Mouse (Mus musculus): ENCODE measurements at regions not wholly inside any gene's neighbourhood (a gene's known extent, or its start where the extent isn't known, plus 50 kb on each side); places are given as distances from the start of the nearest gene placed in this dataset.

DNA sequence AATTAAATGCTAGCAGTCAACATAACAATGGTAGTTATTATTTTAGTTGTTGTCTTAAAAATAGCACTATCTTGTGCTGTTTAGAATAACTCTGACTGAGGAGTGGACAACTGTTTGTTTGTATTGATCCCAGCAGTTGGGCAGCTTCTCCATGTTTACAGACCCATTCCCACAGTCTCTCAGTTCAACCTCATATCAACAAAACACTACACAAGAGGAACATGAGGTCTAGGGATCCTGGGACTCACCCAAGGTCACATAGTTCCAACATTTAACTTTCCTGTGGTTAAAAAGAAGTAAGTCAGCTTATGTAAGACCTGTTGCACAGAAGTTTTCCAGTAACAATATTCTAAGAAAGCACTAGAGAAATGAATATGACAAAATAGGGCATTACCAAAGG lies 203.0 kb upstream of the Usp24 start:
- DNase-seq (ENCODE audit: low spot score) = no peak

DNA sequence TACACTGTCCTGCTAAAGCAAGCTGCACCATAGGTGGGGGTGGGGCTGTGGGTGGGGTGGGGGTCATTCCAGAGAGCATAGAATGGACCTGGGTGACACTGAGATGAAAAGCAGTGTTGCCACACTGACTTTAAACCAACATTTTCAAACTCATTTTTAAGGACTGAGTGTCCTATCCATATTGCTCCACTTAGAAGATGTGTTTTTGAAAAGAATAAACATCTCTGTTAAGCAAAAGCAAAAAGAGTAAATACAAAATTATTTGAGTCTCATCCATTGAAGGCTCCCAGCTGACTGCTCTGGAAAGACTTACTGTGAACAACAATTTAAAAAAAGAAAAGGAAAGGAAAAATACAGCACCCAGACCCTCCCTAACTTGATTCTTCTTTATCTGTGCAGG lies 202.3 kb upstream of the Usp24 start:
- no peak for DNase-seq (ENCODE audit: low spot score)

DNA sequence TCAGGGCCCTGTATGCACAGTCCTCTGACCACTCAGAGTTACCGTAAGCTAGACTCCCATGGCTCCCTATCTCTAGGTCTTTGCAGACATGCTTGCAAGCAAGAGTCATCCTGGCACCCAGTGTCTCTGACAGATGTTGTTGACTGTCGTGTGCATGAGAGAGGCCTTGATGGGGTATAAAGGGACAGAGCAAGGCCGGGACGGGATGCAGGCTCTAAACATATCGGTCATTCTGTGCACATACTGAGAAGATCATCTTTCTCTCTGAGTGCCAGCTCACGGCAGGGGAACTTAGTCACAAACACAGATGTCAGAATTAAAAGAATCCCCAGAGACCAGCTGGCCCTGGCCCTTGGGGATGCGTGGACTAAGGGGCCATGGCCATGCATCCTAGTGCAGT lies 199.4 kb upstream of the Usp24 start:
- DNase-seq (ENCODE audit: low spot score) = no peak

DNA sequence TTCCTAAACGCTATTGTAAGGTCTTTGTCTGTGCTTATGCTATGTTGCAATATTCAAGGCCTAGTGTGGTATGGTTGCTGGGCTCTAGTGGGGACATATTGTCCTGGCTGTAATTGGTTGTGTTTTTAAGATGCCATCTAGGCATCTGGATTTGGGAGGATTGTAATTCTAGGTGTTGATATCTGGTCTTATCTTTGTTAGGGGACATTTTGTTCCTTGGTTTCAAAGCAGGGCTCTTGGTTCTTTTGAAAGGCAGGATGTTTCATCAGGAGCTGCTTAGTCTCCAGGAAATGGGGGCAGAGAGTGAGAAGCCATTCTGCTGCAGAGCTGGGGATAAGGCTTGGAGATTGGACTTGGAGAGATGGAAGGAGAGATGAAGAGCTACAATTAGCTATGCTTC lies 194.7 kb upstream of the Usp24 start:
- DNase-seq (ENCODE audit: low spot score) = no peak

DNA sequence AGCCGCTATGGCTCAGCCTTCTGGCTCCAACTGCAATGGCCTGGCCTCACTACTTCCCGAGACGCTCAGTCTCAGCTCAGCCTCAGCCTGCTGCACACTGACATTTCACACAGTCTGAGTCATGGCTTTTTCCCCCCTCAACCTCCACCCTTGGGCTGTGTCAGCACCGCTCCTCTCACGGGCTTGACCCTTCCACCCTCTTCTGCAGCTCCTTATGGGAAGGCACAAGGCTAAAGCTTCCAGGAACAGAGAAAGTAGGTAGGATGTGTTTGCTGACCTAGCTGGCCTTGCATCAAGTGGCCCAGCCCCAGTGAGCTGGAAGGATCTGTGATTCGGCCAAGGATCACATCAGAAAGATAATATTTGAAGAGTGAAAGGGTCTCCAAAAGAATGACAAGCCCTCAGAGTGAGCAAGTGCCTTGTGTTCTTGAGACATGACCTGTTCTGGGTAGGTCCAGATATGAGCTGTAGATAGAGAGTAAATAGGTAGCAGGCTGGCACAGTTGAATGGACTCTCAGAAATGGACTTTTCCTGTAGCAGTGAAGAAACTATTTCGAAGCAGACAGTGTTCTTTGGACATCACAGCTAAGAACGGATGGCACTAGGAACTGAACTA lies 192.9 kb upstream of the Usp24 start:
- no peak for DNase-seq (ENCODE audit: low spot score)

DNA sequence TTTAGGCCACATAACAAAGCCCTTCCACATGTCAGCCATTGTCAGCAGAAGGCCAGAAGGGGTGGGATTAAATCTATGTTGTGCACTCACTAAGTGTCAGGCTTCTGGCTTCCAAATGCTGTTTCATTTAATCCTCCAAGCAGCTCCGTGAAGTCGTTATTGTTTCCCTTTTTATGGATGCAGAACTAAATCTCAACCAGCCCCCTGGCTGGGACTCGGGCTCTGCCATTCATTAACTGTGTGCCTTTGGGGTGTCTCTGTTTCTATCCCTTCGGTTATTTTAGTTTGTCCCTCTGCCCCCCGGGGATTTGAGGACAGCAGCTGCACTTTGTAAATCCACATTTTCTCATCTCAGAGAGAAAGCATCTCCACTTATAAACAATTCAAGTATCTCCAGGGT lies 188.8 kb upstream of the Usp24 start:
- DNase-seq (ENCODE audit: low spot score) = no peak

DNA sequence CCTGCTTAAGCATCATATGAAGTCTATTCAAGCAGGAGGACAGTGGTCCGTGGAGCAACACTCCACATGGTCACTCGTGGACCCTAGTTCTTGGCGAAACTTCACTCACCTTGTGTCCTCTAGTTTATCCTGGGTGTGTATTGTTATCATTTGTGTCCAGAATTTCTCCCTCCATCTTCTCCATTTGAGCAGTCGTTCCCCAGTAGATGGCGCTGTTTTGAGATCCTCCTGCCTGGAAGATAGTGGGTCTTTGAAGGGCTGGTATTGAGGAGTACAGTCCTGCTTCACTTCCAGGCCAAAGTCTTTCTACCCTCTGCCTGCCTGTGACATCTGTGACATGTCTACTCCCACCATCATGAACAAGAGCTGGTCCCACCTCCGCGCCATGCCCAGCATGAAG lies 188.4 kb upstream of the Usp24 start:
- no peak for DNase-seq (ENCODE audit: low spot score)

DNA sequence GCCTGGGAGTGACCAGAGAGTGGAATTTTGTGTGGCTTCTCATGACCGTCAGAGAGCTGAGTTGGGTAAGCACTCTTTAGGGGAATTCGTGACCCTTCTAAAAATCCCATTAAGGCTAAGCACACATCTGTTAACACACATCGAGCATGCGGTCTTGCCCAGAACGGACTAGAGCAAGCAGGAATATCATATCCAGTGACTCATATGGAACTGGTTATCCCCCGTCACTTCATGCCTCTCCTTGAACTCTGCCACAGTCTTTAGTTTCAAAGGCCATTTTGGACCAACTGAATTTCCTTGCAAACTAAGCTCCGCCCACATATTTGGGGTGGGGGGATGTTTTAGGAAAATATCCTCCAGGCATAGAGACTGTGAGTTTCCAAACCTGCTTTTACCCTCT lies 186.7 kb upstream of the Usp24 start:
- no peak for DNase-seq (ENCODE audit: low spot score)

DNA sequence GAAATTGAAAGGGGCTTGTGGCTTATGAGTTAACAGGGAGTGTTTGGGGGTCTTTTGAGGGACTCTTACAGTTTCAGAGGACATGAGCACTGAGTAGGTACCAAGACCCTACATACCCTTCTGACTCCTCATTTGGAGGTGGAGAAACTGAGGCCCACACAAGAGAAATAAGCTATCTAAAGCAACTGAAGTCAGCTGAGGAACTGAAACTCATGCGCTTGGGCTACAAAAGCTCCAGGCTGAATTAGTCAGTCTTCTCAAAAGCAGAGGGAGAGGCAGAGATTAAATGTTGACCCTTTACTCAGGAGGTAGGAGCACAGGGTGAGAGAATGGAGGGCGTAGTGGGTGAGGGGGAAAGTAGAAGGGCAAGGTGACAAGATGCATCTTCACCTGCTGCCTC lies 186.2 kb upstream of the Usp24 start:
- no peak for DNase-seq (ENCODE audit: low spot score)

DNA sequence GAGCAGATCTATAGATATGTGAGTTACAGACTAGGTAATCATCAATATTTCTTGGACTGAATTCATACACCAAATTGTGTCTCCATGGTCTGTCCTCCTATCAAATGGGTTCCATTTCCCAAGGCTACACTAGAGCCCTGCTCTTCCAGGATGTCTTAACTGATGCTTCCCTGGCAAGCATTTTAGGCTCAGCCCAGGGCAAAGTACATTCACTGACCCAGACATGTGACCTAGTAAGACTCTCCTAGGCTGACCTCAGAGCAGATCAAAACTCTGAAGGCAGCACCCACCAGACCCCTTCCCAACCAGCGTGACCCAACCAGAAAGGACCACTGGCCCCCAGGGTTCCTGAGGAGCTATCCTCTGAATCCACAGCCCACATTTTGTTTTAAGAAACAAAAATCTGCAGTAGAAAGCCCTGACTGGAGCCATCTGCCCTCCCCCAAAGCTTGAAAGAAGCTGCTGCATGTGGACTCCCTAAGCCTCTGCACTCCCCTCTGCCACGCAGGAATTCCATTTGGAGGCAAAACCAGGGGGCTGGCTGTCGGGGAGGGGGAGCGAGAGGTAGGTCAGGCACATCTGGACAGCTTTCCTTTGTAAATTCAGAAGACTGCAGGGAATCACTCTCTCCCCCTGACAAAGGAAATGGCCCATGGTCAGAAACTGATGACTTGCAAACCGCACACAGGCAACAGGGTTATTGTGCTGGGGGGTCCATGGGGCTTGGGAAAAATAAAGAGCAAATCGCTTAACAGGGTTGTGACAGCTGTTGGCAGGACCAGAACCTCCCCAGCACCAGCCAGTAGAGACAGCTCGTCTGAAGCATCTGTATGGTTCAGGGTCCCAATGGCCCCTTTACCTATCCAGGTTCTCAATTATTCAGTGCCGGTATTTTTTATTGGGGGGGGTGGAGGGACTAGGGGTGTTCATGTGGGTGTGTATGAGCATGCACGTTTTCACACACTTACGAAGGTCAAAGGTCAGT lies 182.0 kb upstream of the Usp24 start:
- DNase-seq (ENCODE audit: low spot score) = no peak

DNA sequence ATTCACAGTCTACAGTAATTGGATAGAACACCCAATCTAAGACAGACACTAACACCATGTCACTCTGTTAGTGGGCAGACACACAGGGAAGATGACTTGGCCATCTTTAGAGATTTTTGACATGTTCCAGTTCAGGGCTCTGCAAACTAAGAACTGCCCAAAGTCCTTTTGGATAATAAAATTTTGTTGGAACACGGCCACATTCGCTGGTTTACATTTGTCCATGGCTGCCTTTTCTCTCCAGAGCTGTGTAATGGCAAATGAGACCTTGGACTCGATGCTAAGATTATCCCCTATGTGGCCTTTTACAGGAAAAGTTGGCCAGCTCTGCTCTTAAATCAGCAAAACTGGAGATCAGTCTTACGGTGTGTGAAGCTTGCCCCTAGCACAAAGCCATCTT lies 173.3 kb upstream of the Usp24 start:
- no peak for DNase-seq (ENCODE audit: low spot score)

DNA sequence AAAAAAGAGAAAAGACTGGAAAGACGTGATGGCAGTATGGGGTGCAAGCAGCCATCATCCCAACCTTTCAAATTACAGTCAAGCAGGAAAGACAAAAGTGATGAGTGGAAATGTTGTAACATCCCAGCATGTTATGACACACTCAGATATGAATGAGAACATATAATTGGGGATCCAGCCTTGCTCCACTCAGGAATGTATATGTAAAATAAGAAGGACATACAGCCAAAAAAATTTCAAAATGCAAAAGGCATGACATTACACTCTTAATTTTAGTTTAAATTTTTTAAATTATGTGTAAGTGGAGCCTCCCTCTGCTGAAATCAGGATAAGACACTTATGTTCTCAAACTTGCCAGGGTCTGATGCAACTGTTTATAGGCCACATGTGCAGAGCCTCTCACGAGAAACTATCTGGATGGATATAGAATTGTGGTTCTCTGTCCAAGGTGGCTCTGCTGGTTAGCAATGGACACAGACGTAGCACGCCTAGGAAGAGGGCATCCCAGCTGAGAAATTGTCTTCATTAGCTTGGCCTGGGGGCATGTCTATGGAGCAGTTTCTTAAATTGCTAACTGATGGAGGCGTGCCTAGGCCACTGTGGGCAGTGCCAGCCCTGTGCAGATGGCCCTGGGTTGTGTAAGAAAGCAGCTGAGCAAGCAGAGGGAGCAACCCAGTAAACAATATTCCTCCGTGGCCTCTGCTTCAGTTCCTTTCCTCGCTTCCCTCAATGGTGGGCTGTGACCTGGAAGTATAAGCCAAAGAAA lies 171.5 kb upstream of the Usp24 start:
- no peak for DNase-seq (ENCODE audit: low spot score)

DNA sequence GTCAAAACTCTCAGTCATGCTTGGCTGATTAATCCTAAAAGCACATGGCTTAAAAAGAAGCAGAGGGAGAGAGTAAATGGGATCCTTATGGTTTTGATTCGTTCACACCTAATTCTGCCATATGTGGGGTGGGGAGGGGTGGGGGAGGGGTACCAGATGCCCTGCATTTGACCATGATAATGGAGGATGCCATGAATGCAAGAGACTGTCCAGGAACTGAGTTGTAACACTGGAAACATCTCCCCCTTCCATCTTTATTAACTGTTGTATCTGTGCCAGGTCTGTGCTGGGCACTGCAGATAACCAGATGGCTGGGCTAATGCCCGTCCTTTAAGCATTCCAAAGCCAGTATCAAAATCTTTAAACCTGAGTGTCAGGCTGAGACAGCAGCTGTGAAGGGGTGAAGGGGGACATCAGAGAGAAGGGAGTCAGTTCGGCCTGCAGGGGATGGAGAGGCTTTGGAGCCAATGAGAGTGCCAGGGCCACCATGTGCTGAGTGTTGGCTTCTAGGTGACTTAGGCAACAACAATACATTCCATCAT lies 169.0 kb upstream of the Usp24 start:
- no peak for DNase-seq (ENCODE audit: low spot score)

DNA sequence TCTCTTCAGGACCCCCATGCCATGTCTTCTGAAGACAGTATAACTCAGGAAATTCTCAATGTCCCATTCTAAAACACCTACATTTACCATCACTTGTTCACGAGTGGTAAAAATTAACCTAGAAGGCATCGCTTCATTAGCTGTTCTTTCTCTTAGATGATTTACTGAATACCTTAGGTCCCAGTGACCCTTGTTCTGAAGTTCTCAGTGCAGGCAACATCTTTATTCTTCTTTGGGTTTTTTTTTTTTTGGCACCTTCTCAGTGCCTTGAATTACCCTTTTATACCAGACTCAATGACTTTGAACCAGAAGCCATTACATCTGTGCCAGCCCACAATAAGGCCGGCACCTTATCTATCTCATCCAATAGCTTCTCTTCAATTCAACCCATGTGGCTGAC lies 167.1 kb upstream of the Usp24 start:
- DNase-seq (ENCODE audit: low spot score) = no peak

DNA sequence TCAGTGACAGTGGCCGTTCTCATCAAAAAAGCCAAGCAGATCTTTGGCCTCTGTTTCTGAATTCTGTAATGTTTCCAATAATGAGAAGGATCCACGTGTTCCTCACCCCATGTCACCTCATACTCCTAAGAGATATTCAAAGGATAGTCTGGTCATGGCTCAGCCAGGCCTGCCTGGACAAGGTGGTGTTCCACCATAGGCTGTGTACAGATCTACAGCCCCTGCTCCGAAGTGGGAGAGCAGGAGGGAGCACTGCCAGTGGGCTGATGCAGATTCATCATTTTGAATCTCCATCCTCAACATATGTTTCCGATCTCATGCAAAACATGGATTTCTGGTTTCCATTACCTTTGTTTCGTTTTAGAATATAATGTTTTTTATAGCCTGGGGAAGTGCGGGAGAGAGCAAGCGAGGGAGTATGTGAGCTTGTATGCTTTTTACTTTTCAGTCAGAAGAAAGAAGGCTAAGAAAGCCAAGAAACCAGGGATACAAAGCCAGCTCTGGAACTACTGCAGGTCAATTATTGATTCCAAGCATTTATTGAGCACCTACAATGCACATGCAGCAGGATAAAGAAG lies 166.5 kb upstream of the Usp24 start:
- no peak for DNase-seq (ENCODE audit: low spot score)

DNA sequence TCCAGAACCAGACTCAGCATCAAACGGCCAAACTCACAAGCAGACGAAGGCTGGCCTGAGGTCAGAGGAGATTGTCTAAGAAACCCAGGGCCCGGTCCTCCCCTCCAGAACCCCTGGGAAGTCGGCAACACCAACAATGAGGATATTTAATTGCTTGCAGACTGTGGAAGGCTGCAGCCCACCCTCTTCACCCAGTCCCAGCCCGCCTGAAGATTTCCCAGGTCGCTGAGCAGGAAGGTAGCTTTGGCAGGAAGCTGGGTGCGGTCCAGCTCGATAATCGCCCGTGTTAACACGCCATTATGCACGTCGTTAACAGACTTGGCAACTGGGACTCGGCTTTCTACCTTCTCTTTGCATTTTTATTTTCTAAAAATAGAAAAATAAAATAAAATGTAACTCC lies 165.2 kb upstream of the Usp24 start:
- DNase-seq (ENCODE audit: low spot score) = no peak

DNA sequence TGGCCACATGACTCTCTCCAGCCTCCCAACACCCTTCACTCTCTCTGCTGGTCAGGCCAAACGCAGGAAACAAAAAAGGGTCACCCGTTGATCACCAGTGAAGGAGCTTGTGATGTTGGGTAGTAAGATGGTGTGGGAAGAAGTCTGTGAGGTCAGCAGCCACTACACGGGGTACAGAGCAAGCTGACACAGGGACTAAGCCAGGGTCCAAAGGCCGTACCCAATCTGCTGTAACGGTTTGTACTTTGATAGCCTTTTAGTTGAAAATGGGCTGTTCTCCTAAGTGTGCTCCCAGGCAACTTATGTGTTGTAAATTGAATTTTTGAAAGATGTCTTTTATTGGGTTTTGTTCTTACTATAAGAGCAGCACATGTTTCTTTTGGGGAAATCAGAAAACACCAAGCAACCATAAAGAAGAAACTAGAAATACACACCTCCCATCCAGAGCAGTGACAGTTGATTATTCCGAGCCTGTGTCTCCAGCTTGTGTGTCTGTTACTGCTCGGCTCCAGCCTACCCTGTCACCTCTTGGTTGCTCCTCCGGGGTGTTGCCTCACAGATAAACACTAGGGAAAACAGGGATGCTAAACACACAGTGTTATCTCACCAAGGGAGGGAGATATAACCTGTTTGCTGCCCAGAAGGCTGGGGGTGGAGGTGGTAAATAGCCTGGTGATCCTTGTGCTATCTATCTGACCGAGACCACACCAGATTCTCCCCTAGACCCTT lies 158.4 kb upstream of the Usp24 start:
- no peak for DNase-seq (ENCODE audit: low spot score)

DNA sequence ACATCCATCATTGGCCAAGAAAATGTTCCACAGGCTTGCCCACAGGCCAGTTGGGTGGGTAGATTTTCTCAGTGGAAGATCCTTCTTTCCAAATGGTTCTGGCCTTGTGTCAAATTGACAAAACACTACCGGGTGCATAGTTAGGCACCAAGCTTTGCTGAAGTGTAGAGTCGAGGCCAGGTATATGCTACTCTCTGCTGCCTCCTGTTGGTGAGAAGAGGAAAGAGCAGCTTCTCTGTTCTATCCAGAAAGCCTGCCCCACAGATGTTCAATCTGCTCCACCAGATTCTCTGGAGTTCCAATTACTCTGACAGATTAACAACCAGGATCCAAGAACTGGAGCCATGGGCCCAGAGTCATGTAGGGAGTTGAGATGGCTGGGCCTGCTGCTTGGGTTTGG lies 154.4 kb upstream of the Usp24 start:
- no peak for DNase-seq (ENCODE audit: low spot score)

DNA sequence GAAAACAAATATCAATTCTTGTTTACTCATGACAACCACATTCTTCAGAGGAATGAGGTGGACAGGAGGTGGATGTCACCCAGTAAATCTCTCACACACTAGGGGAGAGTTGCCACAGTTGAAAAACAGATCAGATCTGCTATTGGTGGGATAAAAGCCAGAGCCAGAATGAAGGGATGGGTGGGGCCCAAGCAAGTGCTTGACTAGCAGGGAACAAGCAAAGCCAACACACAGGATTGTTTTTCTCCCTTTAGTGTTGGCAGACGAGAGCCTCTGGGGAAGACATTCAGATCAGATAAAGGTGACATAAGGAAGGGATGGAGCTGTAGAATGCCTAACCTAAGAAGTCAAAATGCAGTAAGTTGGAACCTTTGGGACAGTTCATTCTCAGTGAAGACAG lies 153.5 kb upstream of the Usp24 start:
- DNase-seq (ENCODE audit: low spot score) = no peak

DNA sequence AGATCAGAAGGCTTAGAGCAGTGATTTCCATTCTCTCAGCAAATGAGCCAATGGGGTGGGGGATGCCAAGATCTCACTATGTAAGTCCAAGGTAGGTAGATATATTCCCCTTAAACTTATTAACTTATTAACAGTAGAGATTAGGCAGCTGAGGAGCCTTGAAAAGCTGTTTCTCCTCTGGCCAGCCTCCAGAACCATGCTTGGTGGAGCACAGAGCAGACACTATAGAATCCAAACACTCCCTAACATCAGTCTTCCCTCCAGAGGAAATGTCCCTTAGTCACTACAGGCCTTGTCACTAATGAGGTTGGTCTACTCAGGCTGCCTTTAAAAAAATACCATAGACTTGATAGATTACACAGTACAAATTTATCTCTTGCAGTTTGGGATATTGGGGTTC lies 152.8 kb upstream of the Usp24 start:
- no peak for DNase-seq (ENCODE audit: low spot score)

DNA sequence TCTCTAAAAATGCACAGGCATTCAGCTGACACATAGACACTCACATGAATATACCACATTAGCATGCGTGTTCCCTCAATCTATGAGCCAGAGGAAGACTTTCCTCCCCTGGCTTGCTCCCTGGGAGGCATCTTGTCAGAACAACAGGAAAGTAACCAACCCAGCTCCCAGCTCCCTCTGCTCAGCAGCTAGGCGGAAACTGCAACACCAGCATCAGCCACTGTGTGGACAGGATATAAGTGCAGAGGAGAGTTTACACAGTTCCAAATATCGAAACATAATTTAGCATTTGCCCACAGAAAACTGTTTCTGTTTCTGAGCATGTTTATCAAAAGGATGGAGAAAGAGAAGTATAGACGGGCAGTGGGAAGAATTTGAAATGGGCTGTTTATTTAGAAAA lies 148.3 kb upstream of the Usp24 start:
- no peak for DNase-seq (ENCODE audit: low spot score)

DNA sequence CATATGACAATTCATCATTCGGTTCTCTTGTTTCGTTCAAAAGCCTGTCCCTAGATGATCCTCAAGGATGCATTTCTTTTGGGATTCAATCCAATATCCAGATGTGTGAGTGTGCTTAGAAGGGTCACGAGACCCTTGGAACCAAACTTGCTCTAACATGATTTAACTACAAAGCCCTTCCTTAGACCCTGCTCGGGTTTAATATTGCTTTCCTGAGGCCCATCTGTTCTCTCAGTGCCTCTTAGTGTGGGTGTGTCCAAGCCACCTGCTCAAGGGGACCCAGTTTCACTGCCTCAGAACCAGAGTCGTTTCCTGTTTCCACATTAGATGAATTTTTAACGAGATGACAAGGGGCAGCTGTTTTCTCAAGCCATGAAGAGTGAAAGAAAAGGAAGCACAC lies 147.3 kb upstream of the Usp24 start:
- DNase-seq (ENCODE audit: low spot score) = no peak

All from ovary, adult 18-20 months (tissue).